Mouse (Mus musculus): ENCODE measurements around the gene Slc25a39.
A peak's percentile ranks its signal among the peaks of the same experiment; 100 is the strongest.

DNA sequence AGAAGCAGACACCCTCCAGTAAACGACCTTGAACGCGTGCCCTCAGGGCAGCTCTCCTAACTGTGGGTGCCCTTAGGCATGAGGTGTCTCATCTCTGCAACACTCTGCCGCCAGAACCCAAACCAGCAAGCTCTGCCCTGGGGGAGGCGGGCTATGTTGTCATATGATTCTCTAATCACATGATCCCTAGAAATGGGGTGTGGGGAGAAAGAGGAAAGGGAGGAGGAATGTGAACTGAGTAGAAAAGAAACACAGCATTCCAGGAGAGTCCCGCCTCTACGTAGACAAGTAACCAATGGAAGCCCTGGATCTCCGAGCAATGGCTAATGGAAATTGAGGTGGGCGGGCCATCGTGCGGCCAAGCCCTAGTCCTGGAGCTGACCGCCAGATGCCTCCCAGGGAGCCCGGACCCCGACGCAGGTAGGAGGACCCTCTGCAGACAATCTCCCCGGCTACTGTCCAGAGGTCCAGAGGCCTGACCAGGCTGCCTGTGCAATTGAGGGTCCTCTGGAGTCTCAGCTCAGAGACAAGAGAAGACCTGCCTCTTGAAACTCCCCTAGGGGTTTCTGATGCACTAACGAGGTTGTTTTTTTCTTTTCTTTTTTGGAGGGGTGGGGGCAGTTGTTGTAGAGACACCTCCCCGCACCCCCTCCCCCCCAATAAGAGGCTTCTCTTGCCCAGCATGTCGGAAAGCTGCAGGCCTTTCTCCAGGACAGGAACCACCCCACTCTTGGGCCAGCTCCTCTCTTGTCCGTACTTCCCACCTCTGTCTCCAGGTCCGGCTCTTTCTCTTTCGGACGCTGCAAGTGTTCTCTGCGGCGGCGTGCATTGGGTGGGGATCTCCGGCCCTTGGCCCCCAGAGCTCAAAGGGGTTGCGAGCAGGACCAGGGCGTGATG, 22.6 kb upstream of the Slc25a39 start, which contains the start of gene Grn:
- TF ChIP-seq CTCF (IDR thresholded peaks at IDR 0.05) (no peak), EP300 (IDR thresholded peaks at IDR 0.05) (peak; percentile 75)
